Mouse (Mus musculus): ENCODE data around the gene C130079G13Rik. TPM values are rescaled to one million over a fixed set of nuclear protein-coding genes. Genes with fewer than 3 reads are reported as not detected.

C130079G13Rik gene
- polyA plus RNA-seq, 1 experiment from 2014 or later, result not detected

Other genes with a start within 250 kb of the C130079G13Rik start
- gene Gm5538, start 195.4 kb upstream of the C130079G13Rik start, polyA plus RNA-seq (2014; fragmentation: Nextera tagmentation; extraction: Ambion mirVana), result not detected in 2 replicates
- not detected in 2 replicates for gene Gm8298, start 64.2 kb upstream of the C130079G13Rik start, polyA plus RNA-seq (2014; fragmentation: Nextera tagmentation; extraction: Ambion mirVana)
- not detected in 2 replicates for gene Aadacl2, start 81.5 kb downstream of the C130079G13Rik start, polyA plus RNA-seq (2014; fragmentation: Nextera tagmentation; extraction: Ambion mirVana)
- not detected in 2 replicates for gene Aadac, start 100.5 kb downstream of the C130079G13Rik start, polyA plus RNA-seq (2014; fragmentation: Nextera tagmentation; extraction: Ambion mirVana)
- gene Sucnr1, start 156.7 kb downstream of the C130079G13Rik start, polyA plus RNA-seq (2014; fragmentation: Nextera tagmentation; extraction: Ambion mirVana), result 0.18 and 0.36 TPM in 2 replicates

Measured in hindbrain, embryonic 11.5 days (tissue).